Mouse (Mus musculus): ENCODE measurements around the gene Dync1i1.

- TF ChIP-seq CTCF (IDR thresholded peaks at IDR 0.05; ENCODE audit: low read depth) (no peak), EP300 (IDR thresholded peaks at IDR 0.05; ENCODE audit: low read depth) (no peak)
Measured at GRCm38 (mm10) chr6:5830717-5831116, 105.3 kb downstream of the Dync1i1 start.

Measured in heart, postnatal 0 days (tissue).